Mouse (Mus musculus): Measurements from ENCODE around the gene Akap13.

GRCm38 (mm10) chr7:75420927-75421326 is 34.4 kb upstream of the Akap13 start:
- TF ChIP-seq CTCF (conservative IDR thresholded peaks at IDR 0.05; ENCODE audit: insufficient read depth, insufficient read length, low read depth, low read length) (no peak), POLR2A (IDR thresholded peaks at IDR 0.05; ENCODE audit: low read depth, low read length) (no peak)
